Comparison of ENCODE assay signal across 19 mouse cellular contexts in the genomic region with DNA sequence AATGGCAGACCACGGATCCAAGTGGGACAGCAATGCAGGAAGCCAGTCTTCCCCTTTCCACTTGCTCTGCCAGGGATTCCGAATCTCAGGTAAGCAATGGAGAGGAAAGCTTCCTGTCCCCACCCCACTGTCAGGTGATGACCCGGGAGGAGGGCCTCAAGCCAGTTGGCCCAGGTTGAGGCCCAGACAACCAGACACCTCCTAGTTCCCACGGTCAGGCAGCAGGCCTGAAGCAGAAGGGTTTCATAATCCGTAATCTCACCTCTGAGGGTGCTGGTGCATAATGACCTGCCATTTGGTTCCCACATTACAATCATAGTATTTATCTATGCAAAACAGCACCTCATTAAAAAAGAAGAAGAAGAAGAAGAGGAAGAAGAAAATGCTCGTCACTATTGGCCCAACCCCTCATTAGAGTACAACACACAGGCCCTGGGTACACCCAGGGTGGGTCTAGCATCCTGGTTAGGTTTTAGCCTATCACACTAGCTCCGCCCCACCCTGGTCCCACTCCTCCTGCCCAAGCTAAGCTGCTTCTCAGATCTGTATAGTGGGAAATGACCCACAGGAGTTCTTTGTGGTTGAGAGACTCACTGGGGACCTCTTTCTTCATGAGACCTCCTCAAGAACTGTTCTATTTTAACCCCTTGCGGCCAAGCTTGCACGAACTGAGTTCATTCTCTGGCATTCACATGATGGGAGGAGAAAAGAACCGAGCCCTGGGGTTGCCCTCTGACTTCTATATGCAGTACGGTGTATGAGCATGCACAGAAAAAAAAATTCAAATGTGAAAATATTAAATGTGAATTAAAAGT.
DNase-seq lines count a peak whose midpoint lies in the region; ATAC-seq and TF ChIP-seq lines count a peak whose summit lies in the region.
"Had no signal": no experiment of that assay in that cellular context is flagged by ENCODE, and none has a peak within 500 bp of the region (broad histone marks: within the 10 kb centered on the region; RNA-seq: fewer than 3 reads in every experiment).

No protein-coding gene starts in this region.

- H3K27me3 ChIP-seq in midbrain, embryonic 10.5 days (ENCODE audit: low read depth, poor library complexity, severe bottlenecking): no peaks in the 10 kb centered on the region
- no peaks in the 10 kb centered on the region for H3K27me3 ChIP-seq in midbrain, embryonic 15.5 days (replicated peaks)
- H3K27me3 ChIP-seq in intestine, postnatal 0 days (replicated peaks; ENCODE audit: control insufficient read depth, insufficient read depth, low read length): no peaks in the 10 kb centered on the region
- no peaks in the 10 kb centered on the region for H3K27me3 ChIP-seq in stomach, postnatal 0 days (ENCODE audit: control insufficient read depth, insufficient read depth, low read length)
- H3K27me3 ChIP-seq: embryonic facial prominence, embryonic 15.5 days; forebrain, embryonic 15.5 days; hindbrain, embryonic 13.5 days; limb, embryonic 15.5 days; neural tube, embryonic 12.5 days; Patski had no signal

- no peak for TF ChIP-seq CTCF in intestine, postnatal 0 days (IDR thresholded peaks at IDR 0.05; ENCODE audit: low read depth)
- no peak for TF ChIP-seq CTCF in stomach, postnatal 0 days (IDR thresholded peaks at IDR 0.05; ENCODE audit: low read depth)

- H3K9ac ChIP-seq in midbrain, embryonic 15.5 days: no peak overlapping the region
- no peak overlapping the region for H3K9ac ChIP-seq in intestine, postnatal 0 days (ENCODE audit: low read depth, low read length)
- no peak overlapping the region for H3K9ac ChIP-seq in stomach, postnatal 0 days (ENCODE audit: low read length)
- H3K9ac ChIP-seq: embryonic facial prominence, embryonic 15.5 days; forebrain, embryonic 15.5 days; hindbrain, embryonic 13.5 days; limb, embryonic 15.5 days; neural tube, embryonic 12.5 days had no signal

- no peak overlapping the region for H3K4me3 ChIP-seq in midbrain, embryonic 10.5 days
- no peak overlapping the region for H3K4me3 ChIP-seq in midbrain, embryonic 15.5 days
- no peak overlapping the region for H3K4me3 ChIP-seq in intestine, postnatal 0 days (ENCODE audit: low read depth, low read length)
- no peak overlapping the region for H3K4me3 ChIP-seq in stomach, postnatal 0 days (ENCODE audit: low read depth, low read length)
- H3K4me3 ChIP-seq: embryonic facial prominence, embryonic 15.5 days; forebrain, embryonic 15.5 days; hindbrain, embryonic 13.5 days; limb, embryonic 15.5 days; neural tube, embryonic 12.5 days had no signal

- H3K36me3 ChIP-seq in midbrain, embryonic 10.5 days: no peaks in the 10 kb centered on the region
- H3K36me3 ChIP-seq in midbrain, embryonic 15.5 days (replicated peaks): no peaks in the 10 kb centered on the region
- no peaks in the 10 kb centered on the region for H3K36me3 ChIP-seq in intestine, postnatal 0 days (ENCODE audit: control insufficient read depth, insufficient read depth)
- no peaks in the 10 kb centered on the region for H3K36me3 ChIP-seq in stomach, postnatal 0 days (ENCODE audit: control insufficient read depth, insufficient read depth, low read length)
- H3K36me3 ChIP-seq: embryonic facial prominence, embryonic 15.5 days; forebrain, embryonic 15.5 days; hindbrain, embryonic 13.5 days; limb, embryonic 15.5 days; neural tube, embryonic 12.5 days had no signal

- DNase-seq in gastrocnemius, adult 18-20 months (ENCODE audit: low spot score): peak; percentile 34
- no peak for DNase-seq in gastrocnemius, postnatal 36 days
- DNase-seq in midbrain, embryonic 10.5 days (ENCODE audit: low spot score): no peak
- DNase-seq in stomach, postnatal 0 days (ENCODE audit: low spot score): no peak
- DNase-seq in yolk sac, embryonic 10.5 days (ENCODE audit: low spot score): no peak
- no peak for DNase-seq in layer of hippocampus, adult 8-10 months (ENCODE audit: low spot score in 2 of 2)
- DNase-seq: adrenal gland, postnatal 36 days; cerebellum, adult 8-10 months; heart, postnatal 10 days; thymus, postnatal 4 days had no signal

- intact Hi-C loops in gastrocnemius, postnatal 36 days (cut with DNase I): no loop called here

- H3K4me1 ChIP-seq in midbrain, embryonic 10.5 days: peaks cover 38% of the 10 kb centered on the region
- no peaks in the 10 kb centered on the region for H3K4me1 ChIP-seq in midbrain, embryonic 15.5 days
- H3K4me1 ChIP-seq in intestine, postnatal 0 days (replicated peaks; ENCODE audit: control insufficient read depth, insufficient read depth, low read length): peaks cover 10% of the 10 kb centered on the region; the same call in 1 of the 2 replicates
- no peaks in the 10 kb centered on the region for H3K4me1 ChIP-seq in stomach, postnatal 0 days (replicated peaks; ENCODE audit: control insufficient read depth, insufficient read depth)
- H3K4me1 ChIP-seq: forebrain, embryonic 15.5 days; hindbrain, embryonic 13.5 days had no signal

- H3K9me3 ChIP-seq in midbrain, embryonic 10.5 days (replicated peaks): no peaks in the 10 kb centered on the region
- no peaks in the 10 kb centered on the region for H3K9me3 ChIP-seq in midbrain, embryonic 15.5 days
- no peaks in the 10 kb centered on the region for H3K9me3 ChIP-seq in intestine, postnatal 0 days (ENCODE audit: control insufficient read depth)
- no peaks in the 10 kb centered on the region for H3K9me3 ChIP-seq in stomach, postnatal 0 days (ENCODE audit: control insufficient read depth, low read length)
- H3K9me3 ChIP-seq: embryonic facial prominence, embryonic 15.5 days; forebrain, embryonic 15.5 days; hindbrain, embryonic 13.5 days; limb, embryonic 15.5 days; neural tube, embryonic 12.5 days had no signal

- no peak for ATAC-seq in midbrain, embryonic 15.5 days (replicated peaks)
- ATAC-seq in intestine, postnatal 0 days: peak; percentile 51
- ATAC-seq in stomach, postnatal 0 days (ENCODE audit: low FRiP score, low TSS enrichment): no peak; the same call in 1 of the 2 replicates
- ATAC-seq: forebrain, embryonic 15.5 days; Patski had no signal

- peak; percentile 55 for TF ChIP-seq EP300 in stomach, postnatal 0 days (optimal IDR thresholded peaks at IDR 0.05)

- H3K27ac ChIP-seq in midbrain, embryonic 10.5 days (replicated peaks): peak overlapping the region; percentile 59
- H3K27ac ChIP-seq in midbrain, embryonic 15.5 days: no peak overlapping the region
- no peak overlapping the region for H3K27ac ChIP-seq in intestine, postnatal 0 days (ENCODE audit: low read depth, low read length)
- H3K27ac ChIP-seq in stomach, postnatal 0 days (replicated peaks): no peak overlapping the region
- H3K27ac ChIP-seq: embryonic facial prominence, embryonic 15.5 days; forebrain, embryonic 15.5 days; hindbrain, embryonic 13.5 days; kidney, postnatal 0 days; limb, embryonic 15.5 days; neural tube, embryonic 12.5 days had no signal

- no peak overlapping the region for H3K4me2 ChIP-seq in midbrain, embryonic 15.5 days
- 0 out of 2 replicates have a peak overlapping the region, but pooled peaks have one; percentile 13 for H3K4me2 ChIP-seq in intestine, postnatal 0 days (replicated peaks; ENCODE audit: low read depth)
- no peak overlapping the region for H3K4me2 ChIP-seq in stomach, postnatal 0 days (replicated peaks; ENCODE audit: low read depth)
- H3K4me2 ChIP-seq: embryonic facial prominence, embryonic 15.5 days; forebrain, embryonic 15.5 days; hindbrain, embryonic 13.5 days; limb, embryonic 15.5 days; neural tube, embryonic 12.5 days had no signal

- WGBS in midbrain, embryonic 10.5 days: 89% methylated on average over 11 of the region's 11 CpGs
- 87% methylated on average over 11 of the region's 11 CpGs for WGBS in midbrain, embryonic 15.5 days
- 64% methylated on average over 11 of the region's 11 CpGs for WGBS in intestine, postnatal 0 days
- 82% methylated on average over 11 of the region's 11 CpGs for whole genome bisulfite sequencing in stomach, postnatal 0 days
